Mouse (Mus musculus) hindbrain, embryonic 14.5 days (tissue): Measurements from ENCODE around the gene Rnf182. TPM values are rescaled to one million over a fixed set of nuclear protein-coding genes. Genes with fewer than 3 reads are reported as not detected.
A peak's percentile ranks its signal among the peaks of the same experiment; 100 is the strongest.

Experiments used
- ATAC-seq: fragments of 200-750 bp; cut with Nextera tagmentation; 2 replicates; pipeline ENCODE4 v1.8.0; 2017; ENCODE audit warnings: moderate number of reproducible peaks, mild to moderate bottlenecking, moderate TSS enrichment, moderate library complexity; ENCODE audit not compliant: low FRiP score
- DNase-seq: peaks from one replicate; pipeline ENCODE4 v3.0.0-alpha.2; 2015; ENCODE audit warnings: low spot score
- H3K27ac ChIP-seq: fragments of 300-500 bp; sonication (generic); 2 replicates; pipeline ENCODE4 v1.5.1; 2014; ENCODE audit warnings: mild to moderate bottlenecking, moderate library complexity
- H3K27me3 ChIP-seq: fragments of 300-500 bp; sonication (generic); 2 replicates; pipeline ENCODE4 v1.6.1; 2014; ENCODE audit warnings: mild to moderate bottlenecking, low read length, mixed read lengths; ENCODE audit not compliant: control insufficient read depth, insufficient read depth
- H3K36me3 ChIP-seq: fragments of 300-500 bp; sonication (generic); replicated peaks from 2 replicates; pipeline ENCODE4 v1.6.1; 2014; ENCODE audit not compliant: control insufficient read depth, insufficient read depth
- H3K4me1 ChIP-seq: fragments of 300-500 bp; sonication (generic); replicated peaks from 2 replicates; pipeline ENCODE4 v1.6.1; 2014; ENCODE audit warnings: antibody characterized with exemption, low read length, mixed read lengths; ENCODE audit not compliant: control insufficient read depth, insufficient read depth
- H3K4me2 ChIP-seq: fragments of 300-500 bp; sonication (generic); replicated peaks from 2 replicates; pipeline ENCODE4 v1.6.1; 2014; ENCODE audit warnings: mild to moderate bottlenecking, moderate library complexity
- H3K4me3 ChIP-seq: fragments of 300-500 bp; sonication (generic); replicated peaks from 2 replicates; pipeline ENCODE4 v1.5.1; 2014; ENCODE audit warnings: mild to moderate bottlenecking, low read length
- H3K9ac ChIP-seq: fragments of 300-500 bp; sonication (generic); 2 replicates; pipeline ENCODE4 v1.6.1; 2014
- H3K9me3 ChIP-seq: fragments of 300-500 bp; sonication (generic); 2 replicates; pipeline ENCODE4 v1.6.1; 2016; ENCODE audit warnings: low read length; ENCODE audit not compliant: control insufficient read depth
- WGBS: fragments of 180-500 bp; shearing (Covaris S2); extraction: QIAGEN DNeasy Blood & Tissue Kit; methylation state at CpG from one replicate; pipeline ENCODE4 v1.1.7; 2014; 5-methylcytosine and 5-hydroxymethylcytosine counted together
- polyA plus RNA-seq: library from polyadenylated mRNA; unstranded; fragments of >200 nt; fragmentation: Nextera tagmentation; extraction: Ambion mirVana; gene quantifications from 2 replicates; pipeline ENCODE4 v1.2.1, GENCODE M21; 2014

Rnf182 gene
- polyA plus RNA-seq, 1 experiment from 2014 or later, result 35.8 TPM

- H3K4me3 ChIP-seq, result no peak overlapping the region
- 75% methylated on average over 8 of the region's 8 CpGs for WGBS
- no peak overlapping the region for H3K9ac ChIP-seq
- no peaks in the 10 kb centered on the region for H3K36me3 ChIP-seq
- ATAC-seq, result no peak
- no peak overlapping the region for H3K27ac ChIP-seq
- no peak for DNase-seq
- no peaks in the 10 kb centered on the region for H3K4me1 ChIP-seq
- H3K9me3 ChIP-seq, result no peaks in the 10 kb centered on the region
- H3K27me3 ChIP-seq, result no peaks in the 10 kb centered on the region
- H3K4me2 ChIP-seq, result no peak overlapping the region
These were observed 61.8 kb downstream of the Rnf182 start for GRCm38 (mm10) chr13:43677159-43677882.

DNA sequence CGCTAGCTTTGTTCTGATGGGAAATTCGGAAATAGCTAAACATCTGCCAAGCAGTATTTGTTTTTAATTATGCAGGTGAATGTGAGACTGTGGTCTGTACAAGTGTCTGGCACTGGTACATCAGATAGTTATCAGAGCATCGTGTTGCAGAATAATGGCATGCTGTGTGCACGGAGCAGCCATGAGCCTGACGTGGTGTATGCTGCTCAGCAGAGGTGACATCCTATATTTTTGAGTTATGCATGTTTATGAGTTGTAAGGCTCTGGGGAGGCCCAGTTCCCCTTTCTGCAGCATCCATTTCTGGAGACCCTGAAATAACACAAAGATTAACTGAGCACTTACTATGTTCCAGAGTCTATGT, 62.4 kb downstream of the Rnf182 start:
- Histone ChIP-seq H3K36me3 (no peaks in the 10 kb centered on the region), H3K4me2 (no peak overlapping the region), H3K9me3 (no peaks in the 10 kb centered on the region), H3K27ac (no peak overlapping the region), H3K9ac (no peak overlapping the region), H3K4me3 (no peak overlapping the region), H3K4me1 (no peaks in the 10 kb centered on the region), H3K27me3 (no peaks in the 10 kb centered on the region)
- ATAC-seq (no peak), DNase-seq (no peak)
- 67% methylated on average over 5 of the region's 5 CpGs for WGBS

GRCm38 (mm10) chr13:43684499-43684994, 69.0 kb downstream of the Rnf182 start:
- Histone ChIP-seq H3K36me3 (no peaks in the 10 kb centered on the region), H3K9ac (no peak overlapping the region), H3K4me3 (no peak overlapping the region), H3K27ac (peak overlapping the region; percentile 55), H3K4me1 (no peaks in the 10 kb centered on the region), H3K9me3 (no peaks in the 10 kb centered on the region), H3K27me3 (no peaks in the 10 kb centered on the region), H3K4me2 (no peak overlapping the region)
- DNase-seq, result peak; percentile 63
- WGBS, result 22% methylated on average over 8 of the region's 8 CpGs
- ATAC-seq, result peak; percentile 85

- Histone ChIP-seq H3K36me3 (no peaks in the 10 kb centered on the region), H3K27me3 (no peaks in the 10 kb centered on the region), H3K4me2 (no peak overlapping the region), H3K9me3 (no peaks in the 10 kb centered on the region), H3K27ac (peak overlapping the region; percentile 60), H3K4me3 (no peak overlapping the region), H3K9ac (no peak overlapping the region), H3K4me1 (0 out of 2 replicates have a peak, but pooled peaks cover 3% of the 10 kb centered on the region)
- ATAC-seq, result no peak
- DNase-seq, result no peak
- 92% methylated on average over 10 of the region's 10 CpGs for WGBS
These were observed 72.6 kb downstream of the Rnf182 start for GRCm38 (mm10) chr13:43688065-43688464.

GRCm38 (mm10) chr13:43691755-43692154, 76.2 kb downstream of the Rnf182 start:
- WGBS, result 62% methylated on average over 3 of the region's 3 CpGs

GRCm38 (mm10) chr13:43695521-43695920, 80.0 kb downstream of the Rnf182 start:
- H3K9ac ChIP-seq, result no peak overlapping the region
- no peaks in the 10 kb centered on the region for H3K36me3 ChIP-seq
- H3K27me3 ChIP-seq, result no peaks in the 10 kb centered on the region
- no peak overlapping the region for H3K4me3 ChIP-seq
- no peak for DNase-seq
- ATAC-seq, result no peak
- H3K4me2 ChIP-seq, result no peak overlapping the region
- no peak overlapping the region for H3K27ac ChIP-seq
- H3K9me3 ChIP-seq, result no peaks in the 10 kb centered on the region
- 0 out of 2 replicates have a peak, but pooled peaks cover 3% of the 10 kb centered on the region for H3K4me1 ChIP-seq

More at GRCm38 (mm10) chr13:43691755-43692154, 76.2 kb downstream of the Rnf182 start:
- Histone ChIP-seq H3K27ac (no peak overlapping the region), H3K4me1 (0 out of 2 replicates have a peak, but pooled peaks cover 3% of the 10 kb centered on the region), H3K9ac (no peak overlapping the region), H3K27me3 (no peaks in the 10 kb centered on the region), H3K9me3 (no peaks in the 10 kb centered on the region), H3K36me3 (no peaks in the 10 kb centered on the region), H3K4me2 (no peak overlapping the region), H3K4me3 (no peak overlapping the region)
- DNase-seq (no peak), ATAC-seq (no peak)

DNA sequence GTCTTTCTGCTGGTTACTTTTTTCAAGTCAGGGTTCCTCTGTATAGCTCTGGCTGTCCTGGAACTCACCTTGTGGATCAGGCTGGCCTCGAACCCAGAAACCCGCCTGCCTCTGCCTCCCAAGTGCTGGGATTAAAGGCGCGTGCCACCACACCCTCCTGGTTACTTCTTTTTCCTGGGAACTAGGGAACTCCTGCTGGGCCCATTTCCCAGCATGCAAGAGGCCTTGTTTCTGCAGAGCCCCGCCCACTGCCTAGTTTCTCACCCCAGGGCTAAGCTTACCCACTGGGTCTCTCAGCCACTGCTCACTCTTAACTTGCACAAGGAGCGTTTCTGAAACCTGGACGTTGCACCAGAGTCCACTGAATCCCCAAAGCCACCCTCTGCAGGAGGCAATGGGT, 80.5 kb downstream of the Rnf182 start:
- H3K4me3 ChIP-seq, result no peak overlapping the region
- WGBS, result 90% methylated on average over 7 of the region's 7 CpGs
- no peaks in the 10 kb centered on the region for H3K36me3 ChIP-seq
- no peak overlapping the region for H3K9ac ChIP-seq
- ATAC-seq, result no peak
- no peak for DNase-seq
- no peaks in the 10 kb centered on the region for H3K27me3 ChIP-seq
- no peak overlapping the region for H3K27ac ChIP-seq
- no peak overlapping the region for H3K4me2 ChIP-seq
- H3K4me1 ChIP-seq, result 0 out of 2 replicates have a peak, but pooled peaks cover 2% of the 10 kb centered on the region
- no peaks in the 10 kb centered on the region for H3K9me3 ChIP-seq

DNA sequence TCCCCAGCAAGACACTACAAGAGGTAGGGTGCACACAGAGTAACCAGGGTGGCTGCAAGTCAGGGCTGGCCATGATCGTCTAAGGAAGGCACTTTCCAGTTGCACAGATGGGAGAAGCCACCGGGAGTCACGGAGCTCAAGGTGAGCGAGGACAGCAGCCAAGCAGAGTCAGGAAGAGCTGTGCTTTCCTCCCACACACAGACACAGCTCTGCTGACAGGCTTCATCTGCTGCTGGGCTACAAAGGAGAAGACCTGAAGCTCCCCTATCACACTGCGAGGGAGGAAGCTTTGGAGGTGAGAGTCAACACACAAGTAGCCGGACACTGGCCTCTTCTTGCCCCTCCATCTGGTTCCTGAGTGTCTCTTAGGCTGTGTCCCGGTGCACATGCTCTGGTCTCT, 83.0 kb downstream of the Rnf182 start:
- H3K27ac ChIP-seq, result no peak overlapping the region
- no peak overlapping the region for H3K9ac ChIP-seq
- ATAC-seq (no peak), DNase-seq (no peak)
- H3K4me3 ChIP-seq, result no peak overlapping the region
- WGBS, result 88% methylated on average over 7 of the region's 7 CpGs
- H3K4me1 ChIP-seq, result no peaks in the 10 kb centered on the region
- no peaks in the 10 kb centered on the region for H3K27me3 ChIP-seq
- H3K9me3 ChIP-seq, result no peaks in the 10 kb centered on the region
- H3K36me3 ChIP-seq, result no peaks in the 10 kb centered on the region
- no peak overlapping the region for H3K4me2 ChIP-seq

GRCm38 (mm10) chr13:43703471-43703870, 88.0 kb downstream of the Rnf182 start:
- Histone ChIP-seq H3K27ac (peak overlapping the region; percentile 32; the same call in 1 of the 2 replicates), H3K9me3 (no peaks in the 10 kb centered on the region)
- WGBS, result 57% methylated on average over 7 of the region's 7 CpGs

More at GRCm38 (mm10) chr13:43703471-43703870, 88.0 kb downstream of the Rnf182 start:
- ATAC-seq (no peak), DNase-seq (no peak)
- Histone ChIP-seq H3K9ac (no peak overlapping the region), H3K4me3 (no peak overlapping the region), H3K27me3 (no peaks in the 10 kb centered on the region), H3K36me3 (no peaks in the 10 kb centered on the region), H3K4me2 (no peak overlapping the region), H3K4me1 (no peaks in the 10 kb centered on the region)
